Mouse (Mus musculus) cerebellum, adult 8-10 months (tissue): ENCODE measurements around the gene Zbtb48.

Experiments used
- DNase-seq: peaks from one replicate; pipeline ENCODE4 v3.0.0; 2022

Zbtb48 gene

DNA sequence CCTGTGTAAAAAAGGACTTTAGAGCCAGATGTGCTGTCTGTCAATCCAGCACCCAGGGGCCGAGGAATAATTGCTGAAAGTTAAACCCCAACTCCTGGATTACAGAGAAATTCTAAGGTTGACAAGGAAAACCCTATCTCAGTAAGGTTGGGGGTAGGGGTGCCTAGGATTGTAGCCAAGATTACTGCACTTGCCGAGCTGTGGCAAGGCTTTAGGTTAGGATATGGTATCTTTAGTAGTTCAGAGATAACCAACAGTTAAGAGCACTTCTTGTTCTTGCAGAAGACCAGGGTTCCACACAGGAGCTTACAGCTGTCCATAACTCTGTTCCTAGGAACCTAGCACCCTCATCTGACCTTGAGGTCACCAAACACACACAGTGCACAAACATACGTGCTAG is 29.8 kb downstream of the Zbtb48 start:
- peak; percentile 22 for DNase-seq

DNA sequence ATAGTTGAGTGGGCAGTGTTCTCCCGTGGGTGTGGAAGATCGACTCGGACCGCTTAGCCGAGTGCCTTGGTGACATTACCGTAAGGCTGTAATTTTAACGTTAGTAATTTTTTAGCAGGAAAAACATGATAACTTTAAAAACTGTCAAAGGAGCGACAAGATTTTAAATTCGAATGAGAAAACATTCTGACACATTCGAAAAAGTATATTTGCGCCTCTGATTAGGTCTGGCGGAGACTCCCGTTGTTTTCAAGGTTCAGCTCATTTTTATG is 30.6 kb downstream of the Zbtb48 start:
- DNase-seq = no peak

DNA sequence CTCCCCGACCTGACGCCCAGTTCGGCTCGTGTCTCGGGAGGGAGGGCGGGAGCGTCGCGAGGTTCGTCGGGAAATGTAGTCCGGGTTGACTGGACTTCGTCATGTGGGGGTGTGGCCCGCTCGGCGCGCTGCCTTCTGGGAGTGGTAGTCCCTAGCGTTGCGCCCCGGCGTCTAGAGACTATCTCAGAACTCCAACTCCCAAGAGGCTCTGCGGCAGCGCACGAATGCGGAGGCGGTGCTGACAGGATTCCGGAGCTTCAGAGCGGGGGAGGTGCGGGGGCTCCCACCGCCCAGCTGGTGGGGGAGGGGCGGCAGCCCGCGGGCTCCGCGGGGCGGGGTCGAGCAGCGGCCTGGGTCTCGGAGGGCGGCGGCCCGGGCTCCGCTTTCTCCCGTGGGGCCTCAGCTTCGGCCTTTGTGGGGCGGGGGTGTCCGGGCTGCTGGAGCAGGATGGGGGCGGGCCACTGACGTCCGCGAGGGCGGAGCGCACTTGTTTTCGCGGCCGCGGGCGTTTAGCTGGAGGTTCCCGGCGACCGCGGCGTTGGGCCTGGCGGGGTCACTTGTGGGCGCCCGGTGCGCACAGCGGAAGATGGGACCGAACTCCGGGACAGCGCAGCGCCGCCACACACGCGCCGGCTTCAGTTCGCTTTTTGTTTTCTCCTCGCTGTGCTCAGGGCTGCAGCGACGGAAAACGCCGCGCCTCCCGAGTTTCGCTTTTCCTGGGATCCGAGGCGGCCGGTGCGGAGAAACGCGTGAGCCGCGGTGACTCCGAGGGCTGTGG is 31.1 kb downstream of the Zbtb48 start, which contains the start of gene Phf13:
Gene Phf13, minus strand, starts transcription at position 86 of the 778 bp plus-strand sequence.
- DNase-seq = peak; percentile 97

GRCm38 (mm10) chr4:151995371-151996172 is 31.9 kb downstream of the Zbtb48 start:
- peak; percentile 59 for DNase-seq

DNA sequence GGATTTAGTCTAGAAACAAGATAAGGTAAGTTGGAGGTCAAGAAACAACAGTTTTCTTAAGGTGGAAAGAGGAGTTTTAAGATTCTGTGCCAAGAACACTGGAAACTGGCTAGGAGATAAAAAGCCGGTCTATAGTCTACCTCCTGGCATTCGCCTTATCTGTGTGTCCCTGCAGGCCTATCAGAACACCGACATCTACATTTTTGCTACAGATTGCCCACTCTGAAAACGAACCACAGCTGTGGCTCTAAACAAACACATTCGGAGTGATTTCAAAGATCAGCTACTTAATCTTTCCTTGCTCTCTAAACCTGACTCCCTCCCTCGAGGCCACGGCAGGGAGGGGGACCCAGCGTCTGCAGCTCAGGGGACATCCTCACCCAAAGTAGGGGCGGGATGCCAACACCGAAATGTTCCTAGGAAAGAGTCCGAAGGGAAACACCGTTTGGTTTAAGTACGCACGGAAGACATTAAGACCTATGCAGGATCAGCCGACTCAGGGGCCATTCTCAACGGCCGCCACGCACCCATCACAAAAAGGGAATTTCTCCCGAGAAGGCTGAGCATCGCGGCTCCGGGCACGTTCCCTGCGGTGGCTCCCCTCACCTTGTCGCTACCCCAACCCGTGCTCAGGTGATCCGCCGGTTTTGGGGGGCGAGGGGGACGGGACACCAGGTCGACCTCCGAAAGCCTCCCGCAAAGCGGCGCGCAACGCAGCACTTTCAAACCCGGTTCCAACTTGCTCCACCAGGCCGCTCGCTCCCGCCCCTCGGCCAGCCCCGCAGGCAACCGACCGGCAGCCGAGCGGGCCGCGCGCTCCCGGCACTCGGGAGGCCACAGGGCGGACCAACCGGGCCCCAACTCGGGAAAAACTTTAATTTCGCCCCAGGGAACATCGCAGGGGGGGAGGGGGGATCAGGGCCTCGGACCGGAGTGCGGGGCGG is 33.0 kb downstream of the Zbtb48 start:
- peak; percentile 55 for DNase-seq

GRCm38 (mm10) chr4:151993035-151993434 is 34.4 kb downstream of the Zbtb48 start:
- DNase-seq = no peak

- no peak for DNase-seq
Observed at GRCm38 (mm10) chr4:151992091-151992490, 35.4 kb downstream of the Zbtb48 start.

DNA sequence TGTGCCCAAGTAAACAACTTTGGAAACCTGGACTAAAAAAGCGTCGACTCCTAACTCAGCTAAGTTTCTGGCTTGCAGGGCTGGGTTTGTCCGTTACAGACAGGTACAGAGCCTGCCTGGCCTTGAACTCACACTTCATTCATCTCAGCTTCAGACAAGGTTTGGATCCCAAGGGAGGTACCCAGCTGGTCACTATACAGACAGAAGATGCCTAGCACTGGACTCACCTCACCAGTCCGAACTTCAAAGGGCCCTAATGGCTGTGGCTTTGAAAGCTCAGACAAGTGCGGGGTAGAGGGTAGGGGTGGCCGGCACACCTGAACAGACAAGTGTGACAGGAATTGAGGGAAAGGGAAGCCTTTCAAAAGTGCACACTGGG is 38.4 kb downstream of the Zbtb48 start:
- no peak for DNase-seq

- peak; percentile 81 for DNase-seq
Observed at GRCm38 (mm10) chr4:151988342-151989109, 38.9 kb downstream of the Zbtb48 start, which contains the start of gene Thap3. Gene Thap3 (minus strand): TSS chr4:151988997.

- no peak for DNase-seq
Observed at GRCm38 (mm10) chr4:151988014-151988341, 39.5 kb downstream of the Zbtb48 start.

DNA sequence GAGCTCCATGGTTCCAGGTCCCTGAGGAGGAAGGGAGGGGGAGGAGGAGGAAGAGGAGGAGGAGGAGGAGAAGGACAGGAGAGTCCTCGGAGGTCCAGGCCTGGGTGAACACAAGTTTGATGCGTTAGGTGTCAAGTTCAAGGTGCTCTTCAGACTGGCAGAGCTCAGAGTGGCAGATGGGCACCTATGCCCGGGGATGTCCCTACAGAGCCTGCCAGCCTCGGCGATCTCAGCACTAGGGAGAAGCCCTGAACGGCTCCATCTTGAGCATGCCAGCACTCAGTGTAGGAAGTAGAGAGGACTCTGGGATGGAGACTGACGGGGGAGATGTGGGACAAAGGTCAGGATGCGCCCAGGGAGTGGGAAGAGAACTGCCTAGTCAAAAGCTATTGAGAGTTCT is 40.8 kb downstream of the Zbtb48 start:
- DNase-seq = no peak

DNA sequence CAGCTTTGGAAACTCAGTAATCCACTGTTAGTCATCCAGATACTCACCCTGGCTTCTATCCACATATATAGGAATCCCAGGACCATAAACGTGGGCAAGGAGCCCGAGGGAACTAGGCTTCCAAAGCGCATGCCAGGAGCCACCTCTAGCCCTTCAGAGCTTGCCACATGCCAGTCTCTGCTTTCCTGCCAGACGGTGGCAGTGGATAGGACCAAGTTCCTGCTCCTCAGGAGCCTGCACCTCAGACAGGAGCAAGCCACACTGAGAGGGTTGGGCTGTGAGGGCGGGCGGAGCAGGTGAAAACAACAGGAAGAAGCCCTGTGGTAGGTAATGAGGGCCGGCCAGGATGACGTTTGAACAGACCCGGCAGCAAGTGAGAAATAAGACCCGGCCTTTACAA is 41.6 kb downstream of the Zbtb48 start:
- peak; percentile 52 for DNase-seq

- no peak for DNase-seq
Observed at GRCm38 (mm10) chr4:151983560-151983959, 43.9 kb downstream of the Zbtb48 start.

GRCm38 (mm10) chr4:151983043-151983442 is 44.4 kb downstream of the Zbtb48 start:
- DNase-seq = no peak

GRCm38 (mm10) chr4:151981363-151981762 is 46.1 kb downstream of the Zbtb48 start:
- DNase-seq = peak; percentile 83

DNA sequence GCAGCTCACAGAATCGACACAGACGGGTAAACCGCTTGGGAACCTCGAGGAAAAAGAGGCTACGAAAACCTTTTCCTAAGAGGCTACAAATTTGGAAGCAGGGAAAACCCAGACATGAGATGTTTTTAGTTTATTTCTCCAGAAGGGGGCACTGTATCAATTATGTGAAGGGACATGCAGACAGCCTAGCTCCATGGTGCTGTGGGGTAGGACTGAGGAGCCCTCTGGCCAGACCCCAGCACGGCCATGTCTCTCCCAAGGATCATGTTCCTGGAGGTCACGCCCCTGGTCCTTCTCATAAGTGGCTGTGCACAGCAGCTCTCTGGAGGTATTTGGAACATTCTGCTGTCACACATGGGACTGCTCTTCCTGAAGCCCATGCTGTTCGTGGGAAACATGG is 46.8 kb downstream of the Zbtb48 start:
- no peak for DNase-seq

- DNase-seq = peak; percentile 87
Observed at GRCm38 (mm10) chr4:151977748-151978147, 49.7 kb downstream of the Zbtb48 start.

- no peak for DNase-seq
Observed at GRCm38 (mm10) chr4:151975441-151975840, 52.0 kb downstream of the Zbtb48 start.

- DNase-seq = no peak
Observed at GRCm38 (mm10) chr4:151972221-151972967, 55.1 kb downstream of the Zbtb48 start.
